Mouse (Mus musculus) forebrain, embryonic 12.5 days (tissue): ENCODE data around the gene Lurap1l. TPM values are rescaled to one million over a fixed set of nuclear protein-coding genes. Genes with fewer than 3 reads are reported as not detected.

Experiments used
- ATAC-seq: fragments of 200-750 bp; cut with Nextera tagmentation; 2 replicates; pipeline ENCODE4 v1.8.0; 2017; ENCODE audit warnings: moderate TSS enrichment; ENCODE audit not compliant: low FRiP score
- H3K27ac ChIP-seq: fragments of 300-500 bp; sonication (generic); 2 replicates; pipeline ENCODE4 v1.5.1; 2016; ENCODE audit warnings: mild to moderate bottlenecking
- H3K27me3 ChIP-seq: fragments of 300-500 bp; sonication (generic); 2 replicates; pipeline ENCODE4 v1.6.1; 2016; ENCODE audit warnings: mild to moderate bottlenecking
- H3K36me3 ChIP-seq: fragments of 300-500 bp; sonication (generic); replicated peaks from 2 replicates; pipeline ENCODE4 v1.6.1; 2016; ENCODE audit warnings: mild to moderate bottlenecking
- H3K4me1 ChIP-seq: fragments of 300-500 bp; sonication (generic); 2 replicates; pipeline ENCODE4 v1.6.1; 2016
- H3K4me2 ChIP-seq: fragments of 300-500 bp; sonication (generic); 2 replicates; pipeline ENCODE4 v1.6.1; 2016; ENCODE audit warnings: mild to moderate bottlenecking, moderate library complexity
- H3K4me3 ChIP-seq: fragments of 300-500 bp; sonication (generic); replicated peaks from 2 replicates; pipeline ENCODE4 v1.5.1; 2016; ENCODE audit warnings: mild to moderate bottlenecking
- H3K9ac ChIP-seq: fragments of 300-500 bp; sonication (generic); 2 replicates; pipeline ENCODE4 v1.6.1; 2016; ENCODE audit warnings: mild to moderate bottlenecking
- H3K9me3 ChIP-seq: fragments of 300-500 bp; sonication (generic); 2 replicates; pipeline ENCODE4 v1.6.1; 2016
- WGBS: fragments of 180-500 bp; shearing (Covaris S2); methylation state at CpG from one replicate; pipeline ENCODE4 v1.1.7; 2016; 5-methylcytosine and 5-hydroxymethylcytosine counted together
- polyA plus RNA-seq: library from polyadenylated mRNA; unstranded; fragments of >200 nt; fragmentation: Nextera tagmentation; extraction: Ambion mirVana; gene quantifications from 2 replicates; pipeline ENCODE4 v1.2.1, GENCODE M21; 2016

Lurap1l gene
- polyA plus RNA-seq, 1 experiment from 2014 or later: 3.1 TPM

GRCm38 (mm10) chr4:80919217-80919867, 8.9 kb downstream of the Lurap1l start:
- ATAC-seq: no peak
- Histone ChIP-seq H3K4me1 (no peaks in the 10 kb centered on the region), H3K27me3 (no peaks in the 10 kb centered on the region), H3K4me3 (no peak overlapping the region), H3K27ac (no peak overlapping the region), H3K9me3 (no peaks in the 10 kb centered on the region), H3K9ac (no peak overlapping the region), H3K4me2 (no peak overlapping the region), H3K36me3 (no peaks in the 10 kb centered on the region)
- WGBS: 90% methylated on average over 1 of the region's 1 CpGs

- Histone ChIP-seq H3K4me3 (no peak overlapping the region), H3K27ac (no peak overlapping the region), H3K36me3 (no peaks in the 10 kb centered on the region), H3K27me3 (no peaks in the 10 kb centered on the region), H3K9me3 (no peaks in the 10 kb centered on the region), H3K9ac (no peak overlapping the region), H3K4me1 (no peaks in the 10 kb centered on the region), H3K4me2 (no peak overlapping the region)
- 85% methylated on average over 4 of the region's 4 CpGs for WGBS
- no peak for ATAC-seq
Measured at GRCm38 (mm10) chr4:80921646-80922489, 11.4 kb downstream of the Lurap1l start.

GRCm38 (mm10) chr4:80922654-80923053, 12.2 kb downstream of the Lurap1l start:
- no peaks in the 10 kb centered on the region for H3K9me3 ChIP-seq
- H3K4me1 ChIP-seq: no peaks in the 10 kb centered on the region
- 90% methylated on average over 2 of the region's 2 CpGs for WGBS
- ATAC-seq: no peak
- H3K4me3 ChIP-seq: no peak overlapping the region
- H3K27ac ChIP-seq: no peak overlapping the region
- no peak overlapping the region for H3K4me2 ChIP-seq
- no peaks in the 10 kb centered on the region for H3K27me3 ChIP-seq
- no peaks in the 10 kb centered on the region for H3K36me3 ChIP-seq
- no peak overlapping the region for H3K9ac ChIP-seq

GRCm38 (mm10) chr4:80924815-80925214, 14.4 kb downstream of the Lurap1l start:
- 78% methylated on average over 4 of the region's 4 CpGs for WGBS
- H3K27ac ChIP-seq: no peak overlapping the region
- no peak overlapping the region for H3K4me3 ChIP-seq
- no peak overlapping the region for H3K4me2 ChIP-seq
- H3K9ac ChIP-seq: no peak overlapping the region
- no peaks in the 10 kb centered on the region for H3K27me3 ChIP-seq
- H3K36me3 ChIP-seq: no peaks in the 10 kb centered on the region
- H3K4me1 ChIP-seq: no peaks in the 10 kb centered on the region
- ATAC-seq: no peak
- H3K9me3 ChIP-seq: no peaks in the 10 kb centered on the region

GRCm38 (mm10) chr4:80925752-80926519, 15.5 kb downstream of the Lurap1l start:
- H3K9ac ChIP-seq: no peak overlapping the region
- H3K4me2 ChIP-seq: no peak overlapping the region
- H3K27me3 ChIP-seq: no peaks in the 10 kb centered on the region
- WGBS: 81% methylated on average over 6 of the region's 6 CpGs
- no peaks in the 10 kb centered on the region for H3K4me1 ChIP-seq
- ATAC-seq: no peak
- no peak overlapping the region for H3K4me3 ChIP-seq
- H3K27ac ChIP-seq: no peak overlapping the region
- H3K36me3 ChIP-seq: no peaks in the 10 kb centered on the region
- H3K9me3 ChIP-seq: no peaks in the 10 kb centered on the region

GRCm38 (mm10) chr4:80934749-80935148, 24.3 kb downstream of the Lurap1l start:
- Histone ChIP-seq H3K27ac (no peak overlapping the region), H3K27me3 (no peaks in the 10 kb centered on the region), H3K36me3 (no peaks in the 10 kb centered on the region), H3K4me3 (no peak overlapping the region), H3K4me2 (no peak overlapping the region), H3K4me1 (no peaks in the 10 kb centered on the region), H3K9me3 (no peaks in the 10 kb centered on the region), H3K9ac (no peak overlapping the region)
- 89% methylated on average over 3 of the region's 3 CpGs for WGBS
- no peak for ATAC-seq

- no peak for ATAC-seq
- Histone ChIP-seq H3K36me3 (no peaks in the 10 kb centered on the region), H3K4me2 (no peak overlapping the region), H3K4me1 (no peaks in the 10 kb centered on the region), H3K9me3 (no peaks in the 10 kb centered on the region), H3K9ac (no peak overlapping the region), H3K4me3 (no peak overlapping the region), H3K27me3 (no peaks in the 10 kb centered on the region), H3K27ac (no peak overlapping the region)
- WGBS: 82% methylated on average over 2 of the region's 2 CpGs
Measured at GRCm38 (mm10) chr4:80939115-80939514, 28.7 kb downstream of the Lurap1l start.

GRCm38 (mm10) chr4:80940946-80941345, 30.5 kb downstream of the Lurap1l start:
- Histone ChIP-seq H3K27ac (no peak overlapping the region), H3K36me3 (no peaks in the 10 kb centered on the region), H3K27me3 (no peaks in the 10 kb centered on the region), H3K4me3 (no peak overlapping the region), H3K4me2 (no peak overlapping the region), H3K4me1 (no peaks in the 10 kb centered on the region), H3K9ac (no peak overlapping the region), H3K9me3 (no peaks in the 10 kb centered on the region)
- no peak for ATAC-seq
- WGBS: 86% methylated on average over 4 of the region's 4 CpGs

GRCm38 (mm10) chr4:80941978-80942377, 31.5 kb downstream of the Lurap1l start:
- no peak overlapping the region for H3K9ac ChIP-seq
- H3K27ac ChIP-seq: no peak overlapping the region
- H3K9me3 ChIP-seq: no peaks in the 10 kb centered on the region
- H3K36me3 ChIP-seq: no peaks in the 10 kb centered on the region
- no peak overlapping the region for H3K4me2 ChIP-seq
- H3K4me1 ChIP-seq: no peaks in the 10 kb centered on the region
- ATAC-seq: no peak
- H3K27me3 ChIP-seq: no peaks in the 10 kb centered on the region
- H3K4me3 ChIP-seq: no peak overlapping the region
- 81% methylated on average over 3 of the region's 3 CpGs for WGBS

- no peaks in the 10 kb centered on the region for H3K4me1 ChIP-seq
- no peak overlapping the region for H3K27ac ChIP-seq
- H3K36me3 ChIP-seq: no peaks in the 10 kb centered on the region
- no peaks in the 10 kb centered on the region for H3K27me3 ChIP-seq
- no peak for ATAC-seq
- H3K9me3 ChIP-seq: no peaks in the 10 kb centered on the region
- H3K4me2 ChIP-seq: no peak overlapping the region
- no peak overlapping the region for H3K4me3 ChIP-seq
- H3K9ac ChIP-seq: no peak overlapping the region
Measured at GRCm38 (mm10) chr4:80944605-80945004, 34.2 kb downstream of the Lurap1l start.

GRCm38 (mm10) chr4:80949110-80949509, 38.7 kb downstream of the Lurap1l start:
- Histone ChIP-seq H3K9me3 (no peaks in the 10 kb centered on the region), H3K9ac (no peak overlapping the region), H3K36me3 (no peaks in the 10 kb centered on the region), H3K4me1 (no peaks in the 10 kb centered on the region), H3K27me3 (no peaks in the 10 kb centered on the region), H3K4me2 (no peak overlapping the region), H3K27ac (no peak overlapping the region), H3K4me3 (no peak overlapping the region)
- ATAC-seq: no peak

GRCm38 (mm10) chr4:80949720-80950119, 39.3 kb downstream of the Lurap1l start:
- Histone ChIP-seq H3K27me3 (no peaks in the 10 kb centered on the region), H3K4me1 (no peaks in the 10 kb centered on the region), H3K4me2 (no peak overlapping the region), H3K36me3 (no peaks in the 10 kb centered on the region), H3K9me3 (no peaks in the 10 kb centered on the region), H3K9ac (no peak overlapping the region), H3K4me3 (no peak overlapping the region), H3K27ac (no peak overlapping the region)
- 58% methylated on average over 2 of the region's 2 CpGs for WGBS
- ATAC-seq: no peak
